Mouse (Mus musculus) cerebellum, adult (tissue): ENCODE measurements around the gene Zfp426.
A peak's percentile ranks its signal among the peaks of the same experiment; 100 is the strongest.

ENCODE experiments used
- ATAC-seq: cut with Nextera tagmentation; 2 replicates; pipeline ENCODE4 v1.9.2; 2017; ENCODE audit warnings: mild to moderate bottlenecking, moderate library complexity, mixed read lengths; ENCODE audit not compliant: insufficient number of reproducible peaks, low FRiP score, low TSS enrichment

The Zfp426 gene

DNA sequence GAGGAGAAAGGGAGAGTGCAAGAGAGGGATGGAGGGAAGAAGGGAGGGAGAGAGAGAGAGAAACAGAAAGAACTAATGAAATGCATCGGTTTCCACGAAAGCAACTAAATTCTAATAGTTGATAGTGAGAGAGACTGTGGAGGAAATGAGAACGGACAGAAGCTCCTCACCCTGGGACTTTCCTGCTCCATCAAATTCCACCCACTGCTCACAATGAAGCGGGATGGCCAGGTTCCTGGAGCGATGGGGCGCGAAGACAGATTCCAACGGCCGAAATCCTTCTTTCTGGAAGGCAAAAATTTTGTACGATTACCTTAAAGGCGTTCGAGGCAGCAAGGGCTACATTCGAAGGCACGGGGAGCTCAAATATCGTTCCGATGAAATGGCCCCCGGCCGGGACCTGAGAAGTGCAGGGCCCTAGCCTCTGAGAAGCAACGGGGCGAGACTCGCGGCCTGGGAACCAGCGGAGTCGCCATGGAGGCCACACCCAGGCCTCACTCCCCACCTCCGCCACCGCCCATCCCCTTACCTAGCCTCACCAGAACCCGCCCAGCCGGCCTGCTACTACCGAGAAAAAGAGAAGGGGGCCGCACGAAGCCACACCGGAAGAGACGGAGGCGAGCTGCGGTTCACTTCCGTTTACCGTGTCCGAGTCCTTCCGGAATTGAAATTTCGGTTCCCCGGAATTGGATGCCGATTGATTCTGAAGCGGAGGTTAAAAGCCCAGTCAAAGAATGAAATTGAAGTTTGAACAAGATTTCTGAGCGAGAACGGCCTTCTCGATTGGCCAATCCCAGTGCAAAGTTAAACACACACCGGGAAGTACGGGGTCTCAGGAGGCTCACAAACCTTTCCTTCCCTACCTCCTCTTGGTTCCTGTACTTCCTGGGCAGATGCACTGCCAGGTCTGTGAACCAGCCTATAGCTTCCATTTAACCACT lies 32.9 kb downstream of the Zfp426 start, which contains the start of gene Zfp26:
TSS of gene Zfp26 (minus strand) at position 786 of the 941 bp plus-strand sequence.
- ATAC-seq, result peak; percentile 94

GRCm38 (mm10) chr9:20453647-20454046 lies 38.9 kb downstream of the Zfp426 start:
- ATAC-seq, result no peak

DNA sequence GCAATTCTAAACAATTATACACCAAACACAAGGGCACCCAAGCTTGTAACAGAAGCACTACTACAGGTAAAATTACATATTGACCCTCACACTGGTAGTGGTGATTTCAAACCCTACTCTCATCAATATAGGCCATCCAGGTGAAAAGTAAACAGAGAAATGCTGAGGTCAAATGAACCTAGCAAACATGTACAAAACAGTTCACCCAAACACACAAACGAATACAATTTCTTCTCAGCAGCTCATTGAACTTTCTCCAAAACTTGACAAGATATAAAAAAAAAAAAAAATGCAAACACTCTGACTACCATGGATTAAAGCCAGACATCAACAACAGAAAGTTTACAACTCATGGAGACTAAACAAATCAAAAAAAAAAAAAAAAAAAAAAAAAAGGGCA lies 41.1 kb downstream of the Zfp426 start:
- ATAC-seq, result no peak

- ATAC-seq, result no peak
These were observed 49.3 kb downstream of the Zfp426 start for GRCm38 (mm10) chr9:20443183-20443783.

DNA sequence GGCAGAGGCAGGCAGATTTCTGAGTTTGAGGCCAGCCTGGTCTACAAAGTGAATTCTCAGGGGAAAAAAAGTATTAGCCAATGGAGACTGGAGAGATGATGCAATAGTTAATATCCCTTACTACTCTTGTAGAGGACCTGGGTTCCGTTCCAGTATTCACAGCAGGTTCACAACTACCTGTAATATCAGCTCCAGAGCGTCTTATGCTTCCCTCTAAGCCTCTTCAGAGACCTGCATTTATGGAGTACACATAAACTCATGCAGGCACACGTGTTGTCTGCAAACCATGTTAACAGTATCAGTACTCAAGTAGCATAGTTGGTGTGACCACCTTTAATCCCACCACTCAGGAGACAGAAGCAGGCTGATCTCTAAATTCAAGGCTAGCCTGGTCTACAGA lies 62.5 kb downstream of the Zfp426 start:
- no peak for ATAC-seq
